Mouse (Mus musculus): ENCODE measurements around the gene Gm10645. TPM values are rescaled to one million over a fixed set of nuclear protein-coding genes. Genes with fewer than 3 reads are reported as not detected.

The Gm10645 gene
- total and polyA plus RNA-seq, 3 experiments: 0.28 to 1.5 TPM; not detected in 1

DNA sequence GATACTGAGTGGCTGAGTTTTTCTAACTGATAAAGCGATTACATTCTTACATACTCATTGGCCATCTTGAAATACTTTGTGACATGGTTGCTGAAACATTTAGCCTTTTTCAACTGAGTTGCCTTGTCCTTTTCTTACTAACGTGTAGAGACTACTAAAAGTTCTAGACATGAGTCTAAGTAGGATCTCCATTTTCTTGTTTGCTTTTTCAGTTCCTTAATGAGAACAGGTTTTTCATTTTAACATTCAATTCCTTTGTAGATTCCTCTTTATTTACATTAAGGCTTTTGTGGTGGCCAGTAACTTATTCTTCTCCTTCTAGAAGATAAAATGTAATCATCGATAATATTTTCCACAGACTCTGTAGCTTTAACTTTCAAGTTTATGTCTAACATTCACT is 3.2 kb upstream of the Gm10645 start:
- no peak for DNase-seq

DNA sequence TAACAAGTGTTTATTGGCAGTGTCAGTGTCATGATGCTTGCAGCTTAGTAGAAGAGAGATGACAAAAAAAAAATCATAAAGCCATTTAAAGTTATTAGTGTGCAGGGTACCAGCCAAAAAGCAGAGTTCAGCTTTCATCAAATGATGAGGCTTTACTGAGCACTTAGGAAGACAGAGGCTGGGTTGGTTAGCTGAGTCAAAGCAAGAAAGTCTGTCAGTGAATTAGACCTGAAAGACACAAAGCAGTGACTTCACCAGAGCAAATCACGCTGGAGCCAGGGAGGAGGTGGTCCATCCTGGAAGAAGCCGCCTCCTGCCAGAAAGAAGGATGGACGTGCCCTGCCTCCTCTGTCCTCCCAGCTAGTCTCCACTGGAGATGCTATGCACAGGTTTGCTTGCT is 2.0 kb upstream of the Gm10645 start:
- no peak for DNase-seq

DNA sequence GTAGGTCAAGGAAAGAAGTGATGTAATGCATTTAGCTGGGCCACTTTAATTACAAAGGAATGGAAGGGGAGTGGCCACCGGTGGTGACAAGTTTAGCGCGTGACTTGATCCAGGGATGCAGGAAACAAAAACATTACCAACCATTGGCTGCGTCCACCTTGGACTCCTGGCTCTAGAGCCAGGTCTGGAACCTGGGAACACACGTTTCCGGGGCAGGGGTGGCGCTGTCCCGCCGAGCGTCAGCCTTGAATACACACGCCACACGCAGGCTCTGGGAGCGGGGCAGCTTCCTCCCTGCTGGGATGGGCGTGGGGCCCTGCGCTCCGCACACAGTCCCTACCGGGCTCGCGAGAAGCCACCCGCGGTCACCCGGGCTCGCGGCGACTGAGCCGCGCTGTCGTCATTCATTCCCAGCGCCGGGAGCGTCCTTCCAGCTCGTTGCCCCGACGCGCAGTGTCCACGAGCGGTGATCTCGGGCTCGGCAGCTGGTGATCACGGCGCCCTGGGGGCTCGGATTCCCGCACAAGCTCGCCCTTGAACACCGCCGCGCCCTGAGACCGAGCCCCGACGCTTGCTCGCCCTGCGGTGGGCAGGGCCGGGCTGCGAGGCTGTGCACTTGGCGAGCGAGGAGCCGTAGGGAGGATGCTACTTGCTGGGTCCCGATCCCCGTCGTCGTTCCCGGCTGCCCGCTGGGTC is 587 bp downstream of the Gm10645 start, which contains the start of gene Tbc1d9:
Tbc1d9 (plus strand) TSS at position 118 of the 696 bp plus-strand sequence.
- peak; percentile 83 for DNase-seq

DNA sequence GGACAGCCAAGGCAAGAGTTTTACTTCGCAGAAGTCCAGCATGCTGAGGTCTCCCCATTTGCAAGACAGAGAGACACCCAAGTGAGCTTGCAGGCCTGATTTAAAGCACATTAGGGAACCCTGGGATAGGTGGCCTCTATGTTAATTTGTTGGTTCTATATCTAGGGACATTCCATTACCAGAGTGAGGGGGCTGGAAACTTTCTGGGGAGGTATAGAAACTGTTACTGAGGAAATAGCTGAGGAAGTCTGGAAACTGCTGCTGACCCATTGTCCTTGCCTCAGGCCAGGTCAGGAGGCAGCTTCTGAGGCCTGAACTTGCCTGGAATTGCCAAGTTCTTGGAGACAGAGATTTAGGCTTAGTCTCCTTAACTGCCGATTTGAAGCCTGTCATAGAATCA is 5.4 kb downstream of the Gm10645 start:
- DNase-seq: no peak

DNA sequence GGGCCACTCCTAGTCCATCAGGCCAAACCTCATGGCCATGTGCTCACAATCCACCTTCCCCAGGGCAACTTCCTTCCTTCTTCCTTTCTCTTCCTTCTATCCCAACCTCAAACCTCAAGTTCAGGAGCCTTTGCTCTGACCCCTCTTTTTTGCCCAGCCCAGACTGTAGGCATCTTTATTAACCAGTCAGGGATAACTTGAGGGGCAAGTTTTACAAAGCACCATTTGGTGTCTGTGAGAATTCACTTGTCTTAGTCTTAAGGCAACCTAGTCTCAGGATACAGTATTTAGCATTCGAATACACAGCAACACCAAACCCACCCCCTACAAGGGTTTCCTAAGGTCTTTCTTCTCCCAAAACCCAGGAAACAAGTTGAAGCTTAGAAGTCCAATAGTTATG is 6.4 kb downstream of the Gm10645 start:
- DNase-seq: no peak

DNA sequence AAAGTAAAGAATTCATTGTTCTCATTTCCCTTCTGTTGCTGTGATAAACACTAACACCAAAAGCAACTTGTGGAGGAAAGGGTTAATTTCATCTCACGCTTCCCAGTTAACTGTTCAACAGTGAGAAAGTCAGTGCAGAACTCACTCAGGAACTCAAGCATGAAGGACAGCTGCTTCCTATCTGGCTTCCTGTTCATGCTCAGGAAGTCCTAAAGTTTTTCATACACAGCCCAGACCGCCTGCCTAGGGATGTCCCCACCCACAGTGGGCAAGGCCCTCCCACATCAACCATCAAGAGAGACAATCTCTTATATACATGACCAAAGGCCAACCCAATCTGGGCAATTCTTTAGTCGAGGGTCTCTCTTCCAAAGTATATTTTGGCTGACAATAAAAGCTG is 7.0 kb downstream of the Gm10645 start:
- DNase-seq: no peak

DNA sequence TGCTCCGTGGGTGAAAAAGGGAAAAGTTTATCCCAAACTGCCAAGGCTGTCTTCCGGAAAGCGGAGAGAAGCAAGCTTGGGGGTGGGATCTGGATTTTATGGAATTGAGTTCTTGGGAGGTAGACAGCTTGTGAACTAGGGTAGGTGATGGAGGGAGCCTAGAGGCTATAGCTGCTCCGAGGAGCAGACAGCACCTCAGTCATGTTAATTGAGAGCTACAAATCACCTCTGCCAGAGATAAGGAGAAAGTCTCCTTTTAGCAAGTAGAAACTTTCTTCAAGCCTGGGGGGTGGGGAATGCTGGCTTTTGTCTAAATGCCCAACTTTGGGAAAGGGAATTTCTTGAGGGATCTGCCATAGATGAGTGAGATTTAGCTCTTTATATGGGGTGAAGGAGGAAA is 10.9 kb downstream of the Gm10645 start:
- DNase-seq: no peak

DNA sequence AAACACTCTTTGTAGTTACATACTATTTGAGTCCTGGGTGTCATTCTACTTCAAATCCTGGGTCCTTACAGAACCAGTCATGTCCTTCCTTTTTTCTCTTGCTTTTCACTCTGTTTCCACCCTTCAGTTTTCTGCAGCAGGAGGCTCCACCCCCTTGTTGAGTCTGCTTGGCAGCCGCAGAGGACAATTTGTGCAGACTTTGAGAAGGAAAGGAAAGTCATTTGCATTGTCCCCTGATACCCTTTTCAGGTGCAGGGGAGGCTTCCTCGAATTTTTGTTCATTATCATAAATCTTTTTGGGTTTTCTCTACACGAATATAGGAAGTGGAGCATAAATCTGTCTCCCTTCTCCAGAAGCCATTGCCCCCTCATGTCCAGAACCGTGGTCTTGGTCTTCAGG is 13.5 kb downstream of the Gm10645 start:
- no peak for DNase-seq

DNA sequence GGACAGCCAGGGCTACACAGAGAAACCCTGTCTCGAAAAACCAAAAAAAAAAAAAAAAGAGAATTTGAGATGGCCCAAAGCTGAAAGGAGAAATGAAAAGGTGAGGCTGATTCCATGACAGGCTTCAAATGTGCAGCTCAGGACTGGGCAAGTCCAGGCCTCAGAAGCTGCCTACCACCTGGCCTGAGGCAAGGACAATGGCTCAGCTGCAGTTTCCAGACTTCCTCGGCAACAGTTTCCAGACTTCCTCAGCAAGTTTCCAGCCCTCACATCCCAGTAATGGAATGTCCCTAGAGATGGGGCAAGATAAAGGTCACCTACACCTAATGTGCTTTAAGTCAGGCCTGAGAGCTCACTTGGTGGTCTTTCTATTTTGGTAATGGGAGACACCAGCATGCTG is 13.9 kb downstream of the Gm10645 start:
- DNase-seq: no peak

DNA sequence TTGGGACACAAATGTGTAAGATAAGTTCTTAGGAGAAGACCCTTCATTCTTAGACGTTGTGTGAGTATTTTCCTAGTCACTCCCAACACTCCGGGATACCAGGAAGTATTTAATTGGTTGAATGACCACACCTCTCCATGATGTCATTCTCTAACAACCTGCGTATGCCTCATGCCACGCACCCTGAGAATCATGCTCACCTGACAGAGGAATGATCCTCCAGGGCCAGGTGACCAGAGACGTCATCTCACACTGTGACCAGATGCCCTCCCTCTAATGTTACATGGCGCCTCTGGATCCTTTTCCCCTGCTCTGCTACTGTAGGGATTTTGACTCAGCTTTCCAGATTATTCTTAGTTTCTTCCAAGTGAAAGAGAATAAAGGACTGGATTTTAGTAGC is 16.8 kb downstream of the Gm10645 start:
- no peak for DNase-seq

DNA sequence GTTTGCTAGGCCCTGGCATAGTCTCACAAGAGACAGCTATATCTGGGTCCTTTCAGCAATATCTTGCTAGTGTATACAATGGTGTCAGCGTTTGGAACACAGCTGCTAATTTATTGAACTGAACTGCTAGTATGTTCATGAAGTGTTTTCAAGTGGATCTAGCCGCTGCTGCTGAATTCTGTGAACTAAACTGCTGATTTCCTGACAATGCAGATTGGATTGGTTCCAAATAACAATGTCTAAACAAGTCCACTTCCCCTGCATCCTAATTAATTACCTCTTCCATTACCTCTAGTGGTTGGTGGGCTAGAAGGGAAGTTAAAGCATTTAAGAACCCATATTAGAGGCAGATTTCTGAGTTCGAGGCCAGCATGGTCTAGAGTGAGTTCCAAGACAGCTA is 20.5 kb downstream of the Gm10645 start:
- no peak for DNase-seq

DNA sequence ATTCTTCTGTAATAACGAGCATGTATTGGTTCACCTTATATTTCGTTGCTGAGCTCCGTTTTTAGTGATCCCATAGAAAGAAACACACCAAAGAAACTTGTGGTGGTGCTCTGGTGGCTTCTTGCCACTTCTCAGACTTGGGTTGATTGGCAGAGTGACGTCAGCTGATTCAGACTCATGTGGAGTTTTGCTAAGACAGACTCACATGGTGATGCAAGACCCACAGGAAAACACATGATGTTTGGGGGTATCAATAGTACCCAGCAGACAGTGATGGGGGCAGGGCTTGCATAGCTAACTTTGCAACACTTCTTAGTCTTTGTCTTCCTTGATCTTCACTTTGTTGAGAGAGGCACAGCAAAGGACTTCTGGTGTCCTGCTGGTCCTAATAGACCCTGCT is 21.4 kb downstream of the Gm10645 start:
- DNase-seq: no peak

DNA sequence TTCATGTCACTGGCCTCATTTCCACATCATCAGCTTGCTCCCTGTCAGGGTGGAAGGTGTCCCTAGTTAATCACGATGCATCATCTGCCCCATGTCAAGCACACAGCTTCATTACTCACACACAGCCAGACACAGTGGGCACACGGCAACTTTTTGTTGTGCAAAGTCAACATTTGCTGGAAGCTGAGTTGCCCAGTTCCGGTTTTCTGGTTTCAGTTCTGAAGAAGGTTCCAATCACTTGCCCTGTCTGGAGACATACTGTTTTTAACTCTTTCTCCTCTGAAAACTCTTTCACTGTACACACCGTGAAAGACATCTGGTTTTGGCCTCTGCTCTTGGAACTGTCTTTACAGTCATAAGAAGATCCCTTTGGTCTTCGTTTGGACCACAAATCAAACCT is 24.6 kb downstream of the Gm10645 start:
- DNase-seq: no peak

DNA sequence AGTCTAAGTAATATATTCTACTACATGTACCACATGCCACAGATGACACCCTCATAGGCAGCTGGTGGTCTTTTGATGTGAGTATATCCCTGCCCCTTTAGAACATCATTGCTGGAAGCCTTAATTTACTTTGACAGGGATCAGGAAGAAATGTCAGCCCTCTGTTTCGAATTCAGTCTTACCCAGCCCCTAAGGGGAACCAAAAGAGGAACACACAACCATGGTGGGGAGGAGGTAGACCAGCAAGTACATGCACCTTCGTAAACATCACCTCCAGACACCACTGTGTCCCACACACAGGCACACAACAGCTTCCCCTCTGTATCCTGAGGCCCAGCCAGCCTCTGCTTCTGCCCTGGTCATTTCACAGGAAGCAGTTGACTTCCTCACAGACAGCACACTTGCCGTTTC is 25.3 kb downstream of the Gm10645 start:
- DNase-seq: no peak

DNA sequence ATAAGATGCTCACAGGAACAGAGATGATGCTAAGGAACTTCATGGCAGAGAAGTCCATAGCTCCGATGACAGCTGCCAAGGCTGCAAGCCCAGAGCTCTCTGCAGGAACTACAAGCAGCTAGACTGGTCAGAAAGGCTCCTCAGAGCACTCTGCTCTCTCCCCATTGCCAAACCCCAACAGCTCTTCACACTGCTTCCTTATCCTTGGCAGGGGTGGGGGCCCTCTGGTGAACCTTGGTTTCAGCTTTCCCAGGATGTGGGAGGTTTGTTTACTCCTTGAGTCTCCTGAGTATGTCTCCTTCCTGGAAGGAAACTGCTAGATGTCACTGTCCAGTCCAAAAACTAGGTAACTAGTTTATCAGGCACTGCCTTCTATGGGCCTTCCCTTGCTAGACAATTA is 25.9 kb downstream of the Gm10645 start:
- DNase-seq: no peak

DNA sequence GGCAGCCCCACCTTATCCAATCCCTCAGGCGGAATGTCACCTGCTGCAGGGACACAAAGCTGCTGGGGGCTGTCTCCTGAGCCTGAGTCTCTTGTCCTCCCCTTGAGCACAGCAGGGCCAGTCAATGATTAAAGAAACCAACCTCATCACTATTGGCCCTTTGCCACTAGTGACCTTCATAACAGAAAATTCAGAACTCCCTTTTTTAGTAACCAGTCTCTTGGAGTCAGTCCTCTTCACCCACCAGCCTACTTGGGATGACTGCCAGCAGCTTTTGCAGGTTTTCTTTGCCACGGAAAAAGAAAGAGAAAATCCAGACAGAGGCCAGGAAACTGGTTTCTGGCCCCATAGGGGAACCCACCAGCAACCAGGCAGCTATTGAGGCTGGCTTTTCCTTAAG is 30.9 kb downstream of the Gm10645 start:
- DNase-seq: peak; percentile 48

Other genes with a start within 250 kb of the Gm10645 start
- gene Tbc1d9, start 818 bp downstream of the Gm10645 start, total RNA-seq (2021): 10 to 100 TPM in 1 of 2 experiments, 1 to 10 TPM in 1; 7.6 to 11.8 TPM
- 5.7 and 6.2 TPM in 2 replicates for gene Tbc1d9, start 818 bp downstream of the Gm10645 start, polyA plus RNA-seq (2012; rRNA removed)
- gene Ucp1, start 124.2 kb upstream of the Gm10645 start, total RNA-seq (2021): 1,000 to 10,000 TPM; 1,236 to 2,173 TPM
- 551 and 1,129 TPM in 2 replicates for gene Ucp1, start 124.2 kb upstream of the Gm10645 start, polyA plus RNA-seq (2012; rRNA removed)
- gene Elmod2, start 166.3 kb upstream of the Gm10645 start, total RNA-seq (2021): 10 to 100 TPM; 24.6 to 27.8 TPM
- gene Elmod2, start 166.3 kb upstream of the Gm10645 start, polyA plus RNA-seq (2012; rRNA removed): 0.93 and 0.98 TPM in 2 replicates
- not detected for gene Mgat4d, start 182.3 kb upstream of the Gm10645 start, total RNA-seq (2021)
- not detected in 2 replicates for gene Mgat4d, start 182.3 kb upstream of the Gm10645 start, polyA plus RNA-seq (2012; rRNA removed)
- under 1 TPM in 1 of 2 experiments, not detected in 1; 0.17 TPM for gene Clgn, start 223.7 kb upstream of the Gm10645 start, total RNA-seq (2021)
- gene Clgn, start 223.7 kb upstream of the Gm10645 start, polyA plus RNA-seq (2012; rRNA removed): not detected in 2 replicates

Measured in adrenal gland, adult 2 months (tissue).